Mouse (Mus musculus): ENCODE results near the gene Cacna2d4.
"Not testable (repeated sequence)": the region's sequence is repeated elsewhere in the genome, so short reads cannot be mapped to it uniquely, and the experiment has no call there.

Cacna2d4 gene

GRCm38 (mm10) chr6:119236241-119236640, at the start of gene Cacna2d4:
Gene Cacna2d4, plus strand, starts transcription at chr6:119236526.
- no peak for DNase-seq (ENCODE audit: low spot score)

DNA sequence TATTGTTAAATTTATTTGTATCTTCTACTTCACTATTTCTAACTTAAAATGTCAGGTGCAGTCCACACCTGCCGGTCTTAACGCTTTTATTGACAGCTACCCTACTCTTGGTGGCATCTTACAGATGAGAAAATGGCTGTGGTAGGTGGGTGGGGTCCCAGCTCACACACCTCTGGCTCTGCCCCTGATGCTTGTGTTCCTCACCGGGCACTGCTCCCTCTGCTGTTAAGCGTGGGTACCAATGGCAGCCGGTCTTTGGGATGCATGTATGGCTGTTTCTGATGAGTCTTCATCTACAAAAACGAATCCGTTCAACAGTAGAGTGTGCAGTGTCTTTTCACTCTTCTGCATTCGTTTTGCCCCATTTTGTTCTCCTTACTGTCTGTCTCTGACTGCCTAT, 49.7 kb upstream of the Cacna2d4 start:
- peak; percentile 31 for DNase-seq (ENCODE audit: low spot score)

DNA sequence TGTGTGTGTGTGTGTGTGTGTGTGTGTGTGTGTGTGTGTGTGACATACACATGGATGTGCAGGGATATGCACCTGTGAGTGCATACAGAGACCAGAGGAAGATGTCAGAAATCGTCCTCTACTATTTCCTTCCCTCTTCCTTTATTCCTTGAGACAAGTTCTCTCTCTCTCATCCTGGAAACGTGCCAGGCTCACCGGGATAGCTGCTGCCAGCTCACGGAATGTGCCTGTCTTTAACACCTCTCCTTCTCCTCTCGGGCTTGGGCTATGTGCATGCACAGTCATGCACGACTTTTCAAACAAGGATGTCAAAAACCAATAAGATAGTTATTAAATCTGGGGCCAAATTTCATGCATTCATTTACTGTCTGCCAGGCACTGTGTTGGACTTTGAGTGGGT, 48.7 kb upstream of the Cacna2d4 start:
- DNase-seq (ENCODE audit: low spot score): no peak

GRCm38 (mm10) chr6:119191478-119191877, 44.8 kb upstream of the Cacna2d4 start:
- no peak for DNase-seq (ENCODE audit: low spot score)

DNA sequence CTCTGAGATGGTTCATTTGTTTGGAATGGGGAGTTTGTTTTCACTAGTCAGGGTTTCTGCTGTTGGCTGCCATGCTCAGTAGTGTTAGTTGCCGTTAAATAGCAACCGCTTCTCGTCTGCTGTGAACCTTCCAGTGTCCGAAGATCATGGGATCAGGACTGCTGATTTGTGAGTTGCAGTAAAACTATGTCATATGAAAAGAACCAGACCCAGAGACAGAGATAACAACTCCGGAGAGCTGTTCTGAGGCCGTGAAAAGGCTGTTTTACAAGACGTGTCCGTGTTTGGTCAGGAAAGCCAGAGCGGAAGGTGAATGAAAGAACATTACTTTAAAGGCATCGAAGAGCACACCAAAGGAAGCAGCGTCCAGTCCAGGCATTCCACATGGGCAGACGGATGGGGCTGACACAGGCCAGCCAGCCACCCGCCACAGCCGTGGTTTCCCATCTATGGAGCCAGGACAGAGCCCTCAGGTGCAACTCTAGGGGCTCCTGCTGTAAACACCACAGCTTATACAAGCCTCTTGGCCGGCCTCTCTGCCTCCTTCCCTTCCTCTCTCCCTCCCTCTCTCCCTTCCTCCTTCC, 42.7 kb upstream of the Cacna2d4 start:
- peak; percentile 11 for DNase-seq (ENCODE audit: low spot score)

DNA sequence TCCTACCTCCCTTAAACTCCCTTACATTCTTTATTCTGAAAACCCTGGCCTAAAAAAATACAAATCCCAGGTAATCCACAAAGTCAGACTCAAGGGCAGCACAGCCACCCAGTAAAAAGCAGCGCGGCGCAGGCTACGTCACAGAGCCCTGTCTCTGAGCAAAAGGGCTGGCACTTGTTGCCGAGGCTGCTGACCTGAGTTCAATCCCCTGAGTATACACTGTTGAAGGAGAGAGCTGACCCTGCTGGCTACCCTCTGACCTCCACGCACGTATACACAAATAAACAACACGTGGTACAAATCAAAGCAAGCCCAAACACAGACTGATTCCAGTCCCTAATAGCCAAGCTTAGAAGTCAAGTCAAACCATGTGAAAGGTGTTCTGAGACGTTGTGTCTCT, 42.2 kb upstream of the Cacna2d4 start:
- DNase-seq (ENCODE audit: low spot score): peak; percentile 14

DNA sequence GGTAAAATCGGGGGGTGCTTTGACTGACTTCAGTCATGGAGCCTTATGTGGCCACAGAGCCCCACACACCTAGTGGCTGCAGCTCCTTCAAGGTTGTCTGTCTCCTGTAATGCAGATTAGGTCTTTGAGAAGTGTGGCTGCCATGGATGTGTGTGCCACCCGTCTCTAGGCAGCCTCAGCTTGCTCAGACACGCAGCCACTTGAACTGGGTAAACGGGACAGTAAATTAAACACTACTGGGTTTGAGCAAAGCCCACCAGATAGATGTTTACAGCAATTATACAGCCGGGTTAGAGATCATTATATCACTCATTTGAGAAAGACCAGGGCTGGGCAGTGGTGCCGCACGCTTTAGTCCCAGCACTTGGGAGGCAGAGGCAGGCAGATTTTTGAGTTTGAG, 41.7 kb upstream of the Cacna2d4 start:
- DNase-seq (ENCODE audit: low spot score): no peak

GRCm38 (mm10) chr6:119196382-119197305, 39.7 kb upstream of the Cacna2d4 start, which contains the start of gene Cacna1c:
Gene Cacna1c, minus strand, starts transcription at chr6:119196418.
- peak; percentile 20 for DNase-seq (ENCODE audit: low spot score)

DNA sequence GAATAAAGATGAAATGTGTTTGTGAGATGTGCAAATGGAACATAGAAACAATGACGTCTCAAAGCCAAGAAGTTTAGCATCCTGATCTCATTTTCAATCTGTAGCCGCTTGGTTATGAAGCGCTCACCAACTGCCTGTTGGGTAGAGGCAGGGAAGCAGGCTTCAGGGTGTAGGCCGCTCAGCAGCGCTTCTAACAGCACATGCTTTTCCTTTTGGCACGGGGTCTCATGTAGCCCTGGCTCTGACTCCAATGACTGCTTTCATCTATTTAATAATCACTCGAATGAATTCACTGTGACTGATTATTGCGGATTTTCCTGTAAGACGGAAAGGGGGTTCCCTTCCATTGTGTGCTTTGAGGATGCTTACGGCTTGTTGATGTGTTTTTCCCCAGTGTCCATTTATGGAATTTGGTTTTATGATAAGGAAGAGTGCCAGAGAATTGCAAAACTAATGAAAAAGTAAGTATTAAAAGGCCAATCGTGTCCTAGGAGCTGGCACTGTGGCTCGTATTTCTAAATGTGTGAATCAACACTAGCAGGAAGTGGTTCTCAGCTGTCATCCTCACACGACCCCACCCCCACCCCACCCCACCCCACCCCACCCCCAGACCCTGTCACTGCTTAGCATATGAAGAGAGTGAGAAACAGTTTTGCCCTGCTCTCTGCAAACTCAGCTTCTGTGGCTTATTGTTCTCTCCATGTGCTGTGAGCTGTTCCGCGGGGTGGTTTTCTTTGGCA, 37.6 kb upstream of the Cacna2d4 start:
- DNase-seq (ENCODE audit: low spot score): peak; percentile 13

- no peak for DNase-seq (ENCODE audit: low spot score)
Measured at GRCm38 (mm10) chr6:119199274-119199879, 36.9 kb upstream of the Cacna2d4 start.

- no peak for DNase-seq (ENCODE audit: low spot score)
Measured at GRCm38 (mm10) chr6:119200362-119200761, 36.0 kb upstream of the Cacna2d4 start.

GRCm38 (mm10) chr6:119201575-119201974, 34.8 kb upstream of the Cacna2d4 start:
- no peak for DNase-seq (ENCODE audit: low spot score)

DNA sequence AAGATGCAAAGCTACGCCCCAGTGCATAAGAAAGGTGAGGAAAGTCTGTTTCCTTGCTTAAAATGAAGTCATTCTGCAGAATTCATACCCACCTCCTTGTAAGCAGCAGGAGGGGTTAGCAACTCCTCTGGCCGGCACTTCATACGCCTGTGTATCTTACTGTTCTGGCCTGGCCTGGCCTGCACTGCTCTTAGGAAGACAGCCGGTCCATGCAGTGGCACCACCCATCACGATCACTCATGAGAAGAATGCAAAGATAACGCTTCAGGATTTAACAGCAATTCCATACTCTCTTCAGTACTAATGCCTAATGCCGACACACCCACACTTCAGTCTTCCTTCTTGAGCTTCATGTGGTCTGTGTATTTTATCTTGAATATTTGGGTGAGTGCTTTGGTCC, 32.0 kb upstream of the Cacna2d4 start:
- DNase-seq (ENCODE audit: low spot score): no peak

GRCm38 (mm10) chr6:119204915-119205314, 31.4 kb upstream of the Cacna2d4 start:
- DNase-seq (ENCODE audit: low spot score): no peak

GRCm38 (mm10) chr6:119206006-119206405, 30.3 kb upstream of the Cacna2d4 start:
- not testable (repeated sequence) for DNase-seq (ENCODE audit: low spot score)

GRCm38 (mm10) chr6:119213375-119213774, 23.0 kb upstream of the Cacna2d4 start:
- no peak for DNase-seq (ENCODE audit: low spot score)

DNA sequence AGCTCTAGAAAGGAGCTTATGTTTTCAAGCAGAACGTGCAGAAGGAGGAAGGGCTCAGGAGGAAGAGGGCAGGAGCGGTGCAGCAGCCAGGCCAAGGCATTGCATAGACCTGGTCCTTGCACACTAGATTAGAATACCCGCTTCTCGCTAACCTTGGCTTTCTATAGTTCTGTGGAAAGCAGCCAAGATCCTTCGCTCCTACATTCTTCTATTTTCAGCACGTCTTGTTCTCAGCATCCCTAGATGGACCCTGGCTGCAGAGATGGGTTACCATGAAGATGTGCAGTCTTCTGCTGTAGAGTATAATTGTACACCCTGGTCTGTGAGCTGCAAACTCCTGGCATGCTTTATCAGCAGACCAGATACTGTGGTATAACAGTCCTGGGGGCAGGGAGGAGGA, 22.1 kb upstream of the Cacna2d4 start:
- DNase-seq (ENCODE audit: low spot score): no peak

GRCm38 (mm10) chr6:119215040-119215613, 21.2 kb upstream of the Cacna2d4 start:
- no peak for DNase-seq (ENCODE audit: low spot score)

- DNase-seq (ENCODE audit: low spot score): no peak
Measured at GRCm38 (mm10) chr6:119217661-119218060, 18.7 kb upstream of the Cacna2d4 start.

DNA sequence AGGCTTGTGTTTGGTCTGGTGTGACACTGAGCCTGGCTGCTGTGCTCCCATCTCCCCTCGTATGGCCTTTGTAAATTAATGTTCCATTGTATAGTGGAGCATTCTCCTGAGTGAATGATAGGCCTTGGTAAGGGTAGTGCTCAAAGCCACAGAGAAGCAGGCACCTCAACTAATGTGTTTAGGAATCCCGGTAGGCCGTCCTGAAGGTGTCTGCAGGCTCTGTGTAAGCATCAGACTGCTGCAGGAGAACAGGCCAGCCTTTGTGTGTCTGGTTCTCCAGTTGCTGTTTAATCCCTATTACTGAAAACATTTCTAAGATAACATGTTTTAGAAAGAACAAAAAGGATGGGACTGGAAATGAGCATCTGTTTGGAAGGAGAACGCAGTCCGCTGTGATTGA, 17.7 kb upstream of the Cacna2d4 start:
- no peak for DNase-seq (ENCODE audit: low spot score)

GRCm38 (mm10) chr6:119219237-119219870, 17.0 kb upstream of the Cacna2d4 start:
- DNase-seq (ENCODE audit: low spot score): no peak
